Mouse (Mus musculus): ENCODE results near the gene Dip2b.

The Dip2b gene

GRCm38 (mm10) chr15:100050940-100051339 is 12.5 kb downstream of the Dip2b start:
- no peak for DNase-seq (ENCODE audit: low spot score)

DNA sequence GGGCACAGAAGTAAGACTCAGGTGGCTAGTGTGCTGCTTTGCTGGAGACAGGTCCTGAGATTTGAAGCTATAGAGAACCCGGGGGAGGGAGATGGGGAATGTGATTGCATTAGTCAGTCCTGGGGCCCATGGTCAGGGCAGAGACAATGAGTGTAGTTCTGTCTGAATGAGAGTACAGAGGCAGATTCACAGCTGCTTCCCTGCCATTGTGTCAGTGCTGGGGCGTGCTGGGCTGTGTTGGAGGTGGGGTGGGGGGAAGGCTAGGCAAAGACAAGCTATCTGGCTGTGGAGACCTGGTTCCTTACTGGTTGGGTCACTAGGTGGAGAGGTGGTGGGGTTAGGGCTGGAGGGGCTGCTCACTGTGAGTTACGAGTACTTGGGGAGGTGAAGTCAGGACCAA is 14.3 kb downstream of the Dip2b start:
- DNase-seq (ENCODE audit: low spot score) = no peak

DNA sequence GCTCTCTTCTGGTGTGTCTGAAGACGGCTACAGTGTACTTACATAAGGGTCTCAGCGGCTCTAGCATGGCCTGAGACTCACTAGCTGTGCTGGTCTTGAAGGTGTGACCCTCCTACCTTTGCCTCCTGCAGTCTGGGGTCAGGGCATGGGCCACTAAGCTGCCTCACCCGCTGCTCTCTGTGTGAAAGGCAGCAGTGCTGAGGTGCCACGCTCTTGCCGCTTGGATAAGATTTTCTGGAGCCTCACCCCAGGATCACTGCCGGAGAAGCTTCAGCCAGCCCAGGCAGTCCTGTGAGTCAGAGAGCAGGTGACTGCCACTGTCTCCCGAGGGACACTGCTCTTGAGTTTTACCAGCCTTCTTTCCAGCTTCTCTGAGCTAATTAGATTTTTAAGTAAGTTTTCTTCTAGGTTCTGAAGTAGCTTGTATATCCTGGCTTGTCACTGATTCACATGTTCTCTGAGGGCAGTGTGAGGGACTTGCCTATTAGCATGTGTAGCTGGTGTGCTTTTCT is 18.0 kb downstream of the Dip2b start:
- no peak for DNase-seq (ENCODE audit: low spot score)

- DNase-seq (ENCODE audit: low spot score) = no peak
These were observed 19.2 kb downstream of the Dip2b start for GRCm38 (mm10) chr15:100057698-100058097.

DNA sequence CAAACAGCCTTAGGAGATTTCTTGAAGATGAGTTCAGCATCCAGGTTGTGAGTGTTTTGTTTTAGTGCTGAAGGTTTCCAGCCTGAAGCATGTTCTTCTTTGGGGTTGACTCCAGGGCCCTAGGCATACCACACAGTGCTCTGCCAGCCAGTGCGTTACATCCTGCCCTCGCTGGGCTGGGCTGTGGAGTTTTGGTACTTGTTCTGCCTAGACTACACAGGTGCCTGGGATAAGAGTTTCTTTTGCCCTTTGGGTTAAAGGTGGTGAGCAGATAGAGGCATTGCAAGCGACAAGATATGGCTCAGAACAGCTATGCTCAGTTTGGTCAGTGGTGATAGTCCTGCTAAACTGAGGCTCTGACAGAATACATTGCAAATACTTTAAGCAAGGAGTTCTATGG is 19.7 kb downstream of the Dip2b start:
- no peak for DNase-seq (ENCODE audit: low spot score)

DNA sequence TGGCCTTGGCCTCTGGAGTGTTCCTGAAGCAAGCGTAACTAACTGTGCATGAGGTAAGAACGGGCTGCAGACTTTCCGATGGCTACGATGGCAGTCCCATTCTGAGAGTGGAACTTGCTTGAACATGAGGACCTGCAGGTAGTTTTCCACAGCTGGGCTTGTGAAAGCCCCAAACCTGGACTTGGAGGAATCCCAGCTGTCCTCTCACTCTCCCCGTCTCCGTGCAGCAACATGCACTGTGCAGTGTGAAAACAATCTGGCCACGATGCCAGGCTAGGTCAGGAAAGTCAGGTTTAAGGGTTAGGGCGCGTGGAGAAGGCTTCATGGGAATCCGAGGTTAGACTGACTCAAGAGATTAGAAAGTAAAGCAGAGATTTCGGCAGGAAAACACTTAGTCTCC is 20.4 kb downstream of the Dip2b start:
- no peak for DNase-seq (ENCODE audit: low spot score)

DNA sequence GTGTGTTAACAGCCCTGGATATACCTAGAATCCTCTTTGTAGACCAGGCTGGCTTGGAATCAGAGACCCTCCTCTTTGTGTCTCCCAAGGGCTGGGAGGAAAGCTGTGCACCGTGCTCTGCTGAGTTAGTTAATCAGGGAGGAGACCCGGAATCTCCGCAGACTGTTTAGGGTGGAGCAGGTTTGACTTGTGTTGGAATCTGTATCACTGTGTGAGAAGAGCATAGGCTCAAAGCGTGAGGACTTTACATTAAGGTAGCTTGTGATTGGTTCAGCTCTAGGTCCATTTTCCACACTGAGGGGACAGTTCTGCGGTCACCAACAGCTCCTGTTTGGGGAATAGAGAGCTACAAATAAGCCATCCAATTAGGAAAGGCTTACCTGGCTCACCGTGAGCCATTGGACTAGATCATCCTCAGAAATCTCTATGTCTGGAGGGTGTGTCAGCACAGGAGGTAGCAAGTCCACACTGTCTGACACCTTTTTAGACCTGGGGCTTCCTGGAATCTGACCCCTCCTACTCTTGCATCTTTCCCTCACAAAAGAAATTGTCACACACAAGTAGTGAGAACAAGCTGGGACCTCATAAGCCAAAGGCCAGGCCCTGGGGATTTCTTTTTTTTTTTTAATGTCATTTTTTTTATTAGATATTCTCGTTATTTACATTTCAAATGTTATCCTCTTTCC is 21.3 kb downstream of the Dip2b start:
- no peak for DNase-seq (ENCODE audit: low spot score)

DNA sequence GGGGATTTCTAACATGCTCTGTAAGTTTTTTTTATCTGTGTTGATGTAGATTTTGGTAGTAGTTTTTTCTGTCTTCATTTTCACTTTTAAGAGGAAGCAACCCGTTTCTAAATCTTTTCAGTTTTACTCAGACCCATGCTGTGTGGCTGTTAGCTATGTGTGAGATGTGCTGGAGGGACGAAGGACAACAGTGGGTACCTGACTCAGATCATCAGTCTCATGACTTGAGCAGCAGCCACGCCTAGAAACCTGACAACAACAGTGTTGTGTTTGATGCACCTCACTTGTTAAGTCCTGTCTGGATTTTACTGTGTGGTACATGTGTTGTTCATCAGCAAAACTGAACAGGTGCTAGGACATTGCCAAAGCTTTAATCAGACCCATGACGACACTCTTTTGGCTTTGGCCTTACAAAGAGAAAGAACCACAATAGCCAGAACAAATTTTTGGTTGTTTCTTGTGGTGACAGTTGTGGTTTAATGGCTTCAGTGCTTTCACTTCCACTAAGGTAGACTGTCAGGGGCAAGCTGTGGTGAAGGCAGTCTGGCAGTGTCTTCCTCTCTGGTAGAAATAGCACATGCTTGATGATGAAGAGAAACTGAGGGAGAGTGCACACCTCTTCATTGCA is 22.2 kb downstream of the Dip2b start:
- DNase-seq (ENCODE audit: low spot score) = no peak

DNA sequence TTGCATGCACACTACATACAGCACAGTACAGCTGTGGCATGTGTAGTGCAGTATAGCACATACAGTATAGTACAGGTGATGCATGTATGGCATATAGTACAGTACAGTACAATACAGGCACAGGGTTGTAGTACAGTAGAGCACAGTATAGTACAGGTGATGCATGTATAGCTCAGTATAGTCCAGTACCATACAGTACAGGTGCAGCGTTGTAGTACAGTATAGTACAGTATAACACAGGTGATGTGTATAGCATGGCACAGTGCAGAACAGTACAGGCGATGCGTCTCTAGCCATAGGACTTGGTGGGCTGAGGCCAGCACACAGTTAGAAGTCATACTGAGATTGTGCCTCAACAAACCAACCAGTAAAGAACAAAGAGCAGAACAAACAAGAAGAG is 22.9 kb downstream of the Dip2b start:
- no peak for DNase-seq (ENCODE audit: low spot score)

DNA sequence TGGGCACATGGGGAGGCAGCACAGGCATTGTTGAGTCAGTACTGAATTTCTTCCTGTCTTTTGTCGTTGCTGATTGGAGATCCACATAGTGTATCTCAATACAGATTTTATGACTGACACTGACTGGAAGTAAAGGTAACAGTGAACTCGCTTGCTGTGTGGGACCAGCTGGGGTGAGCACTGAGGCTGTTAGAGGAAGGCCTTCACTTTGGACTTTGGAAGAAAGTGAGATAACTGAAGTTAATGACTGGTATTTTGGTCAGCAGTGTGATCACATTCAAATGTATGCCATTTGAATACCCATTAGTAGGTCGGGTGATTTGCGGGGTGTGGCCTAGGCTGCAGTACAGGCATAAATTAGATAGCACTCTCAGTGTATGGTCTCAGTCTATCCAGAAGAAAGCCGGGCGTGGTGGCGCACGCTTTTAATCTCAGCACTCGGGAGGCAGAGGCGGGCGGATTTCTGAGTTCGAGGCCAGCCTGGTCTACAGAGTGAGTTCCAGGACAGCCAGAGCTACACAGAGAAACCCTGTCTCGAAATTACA is 24.8 kb downstream of the Dip2b start:
- DNase-seq (ENCODE audit: low spot score) = no peak

GRCm38 (mm10) chr15:100066702-100067101 is 28.2 kb downstream of the Dip2b start:
- DNase-seq (ENCODE audit: low spot score) = no peak

GRCm38 (mm10) chr15:100069101-100069500 is 30.6 kb downstream of the Dip2b start:
- DNase-seq (ENCODE audit: low spot score) = no peak

GRCm38 (mm10) chr15:100070021-100070420 is 31.6 kb downstream of the Dip2b start:
- no peak for DNase-seq (ENCODE audit: low spot score)

GRCm38 (mm10) chr15:100071819-100072218 is 33.4 kb downstream of the Dip2b start:
- DNase-seq (ENCODE audit: low spot score) = no peak

DNA sequence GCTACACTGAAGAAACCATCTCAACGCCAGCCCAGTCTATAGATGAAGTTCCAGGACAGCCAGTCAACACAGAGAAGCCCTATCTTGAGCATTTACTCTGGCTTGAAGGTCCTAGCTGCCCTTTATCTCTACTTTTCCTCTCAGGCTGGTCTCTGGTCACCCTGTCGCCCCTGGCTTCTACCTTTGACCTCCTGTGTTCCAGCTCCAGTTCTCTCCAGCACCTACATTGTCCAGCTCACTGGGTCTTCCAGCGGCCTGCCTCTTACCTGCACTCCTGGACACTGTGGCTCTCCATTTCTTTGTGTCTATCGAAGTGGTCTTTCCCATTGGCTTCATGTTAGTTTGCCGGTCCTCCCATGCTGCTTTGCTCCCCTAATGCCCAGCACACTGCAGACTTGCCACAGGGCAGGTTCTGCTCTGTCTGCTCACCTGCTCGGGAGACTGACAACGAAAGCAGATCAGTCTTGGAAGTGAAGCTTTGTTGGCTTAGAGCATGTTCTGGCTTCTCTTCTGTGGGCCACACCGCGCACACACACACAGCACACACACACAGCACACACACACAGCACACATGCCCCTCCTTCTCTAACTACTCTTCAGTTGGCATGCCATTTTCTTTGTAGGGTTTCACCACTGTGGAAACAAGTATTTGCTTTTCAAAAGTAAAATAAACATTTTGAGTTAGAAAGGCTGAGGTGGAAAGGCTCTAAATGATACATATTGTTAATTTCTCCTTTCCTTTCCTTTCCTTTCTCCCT is 35.4 kb downstream of the Dip2b start:
- peak; percentile 57 for DNase-seq (ENCODE audit: low spot score)

- no peak for DNase-seq (ENCODE audit: low spot score)
These were observed 36.3 kb downstream of the Dip2b start for GRCm38 (mm10) chr15:100074754-100075153.

DNA sequence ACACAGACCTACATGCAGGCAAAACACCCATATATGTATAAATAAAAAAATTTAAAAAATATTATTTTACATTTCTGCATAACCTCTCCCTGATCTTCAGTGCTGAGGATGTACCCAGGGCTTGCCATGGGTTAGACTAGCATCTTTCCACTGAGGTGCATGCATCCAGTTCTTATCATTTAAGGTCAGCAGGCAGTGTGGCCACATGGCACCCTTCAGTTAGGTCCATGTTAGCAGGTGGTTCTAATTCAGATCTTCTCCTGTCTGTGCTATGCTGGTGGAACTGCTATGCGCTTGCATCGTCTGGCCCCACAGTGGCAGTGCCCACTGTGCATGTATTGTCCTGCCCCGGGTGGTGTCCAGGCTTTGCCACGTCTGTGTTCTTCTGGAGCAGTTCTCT is 37.9 kb downstream of the Dip2b start:
- DNase-seq (ENCODE audit: low spot score) = no peak

DNA sequence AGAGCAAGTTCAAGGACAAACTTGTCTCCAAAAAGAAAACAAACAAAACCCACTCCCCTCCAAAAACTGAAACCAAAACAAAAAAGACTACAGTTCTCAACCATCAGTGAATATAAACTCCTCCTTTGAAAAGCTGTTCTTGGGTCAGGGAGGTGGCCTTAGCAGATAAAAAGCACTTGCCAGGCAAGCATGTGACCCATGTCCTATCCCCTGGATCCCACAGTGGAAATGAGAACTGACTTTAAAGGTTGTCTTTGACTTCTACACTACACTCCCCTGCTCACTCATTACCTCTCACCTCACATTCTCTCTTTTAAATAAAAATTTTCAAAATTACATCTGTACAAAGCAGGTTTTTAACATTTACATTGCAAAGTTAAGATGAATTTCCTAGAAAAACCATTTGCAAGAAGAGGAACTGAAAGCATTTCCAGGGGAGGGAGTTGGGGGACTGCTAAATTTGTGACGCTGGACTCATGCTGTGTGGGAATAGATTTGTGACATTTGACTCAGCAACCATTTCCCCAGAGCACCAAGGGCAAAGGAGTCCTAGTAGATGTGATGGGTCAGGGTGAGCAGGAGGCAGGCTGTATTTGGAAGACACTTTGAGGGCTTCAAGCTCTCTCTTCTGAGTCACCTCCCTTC is 42.5 kb downstream of the Dip2b start:
- DNase-seq (ENCODE audit: low spot score) = no peak

GRCm38 (mm10) chr15:100081478-100081998 is 43.1 kb downstream of the Dip2b start:
- DNase-seq (ENCODE audit: low spot score) = no peak

DNA sequence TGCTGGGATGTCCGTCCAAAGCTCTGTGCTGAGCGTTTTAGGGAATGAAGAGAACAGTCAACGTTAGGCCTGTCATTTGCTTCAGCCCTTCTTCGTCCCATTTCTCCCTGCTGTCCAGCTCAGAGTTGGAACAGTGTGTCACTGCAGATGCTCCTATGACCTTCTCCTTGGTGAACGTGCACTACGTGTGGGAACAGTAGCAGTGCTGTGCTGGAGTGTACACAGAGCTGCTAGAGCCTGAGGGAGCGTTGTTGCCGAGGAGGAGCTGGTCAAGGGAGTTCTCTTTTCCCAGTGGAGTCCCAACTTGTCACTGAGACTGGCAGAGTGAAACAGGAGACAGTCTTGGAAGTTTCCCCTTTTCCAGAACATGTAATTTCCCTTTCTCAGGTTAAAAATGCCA is 43.6 kb downstream of the Dip2b start:
- DNase-seq (ENCODE audit: low spot score) = no peak

DNA sequence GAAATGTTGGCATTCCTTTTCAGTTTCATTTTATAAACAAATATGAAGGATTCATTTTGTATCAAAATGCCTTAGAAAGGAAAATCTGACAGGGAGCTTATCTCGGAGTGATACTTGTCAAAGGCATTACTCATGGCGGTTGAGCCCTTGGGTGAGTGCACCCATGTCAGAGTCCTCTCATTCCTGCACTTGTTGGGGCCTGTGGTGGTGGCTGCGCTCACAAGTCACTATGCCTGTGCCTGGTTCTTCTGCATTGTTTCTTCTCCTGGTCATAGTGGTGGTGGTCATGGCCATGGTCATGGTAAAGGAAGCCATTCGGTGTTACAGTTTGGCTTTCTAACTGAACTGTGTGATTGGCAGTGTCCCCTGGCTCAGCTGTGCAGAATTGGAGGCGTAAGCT is 44.3 kb downstream of the Dip2b start:
- DNase-seq (ENCODE audit: low spot score) = no peak

- DNase-seq (ENCODE audit: low spot score) = no peak
These were observed 45.4 kb downstream of the Dip2b start for GRCm38 (mm10) chr15:100083882-100084281.
